Mouse (Mus musculus) layer of hippocampus, adult 8-10 months (tissue): ENCODE results near the gene Ten1. TPM values are rescaled to one million over a fixed set of nuclear protein-coding genes. Genes with fewer than 3 reads are reported as not detected.

ENCODE experiments used
- DNase-seq, 2 experiments: peaks; one replicate each; pipeline ENCODE4 v3.0.0; 2022; ENCODE audit warnings: low spot score in 2 of 2
- total RNA-seq, 4 experiments: library from RNA; stranded (reverse); gene quantifications; 2 replicates each; pipeline ENCODE4 v1.2.4; 2022

Ten1 gene
- total RNA-seq, 4 experiments from 2014 or later = 29.4 to 43.7 (median 38.7) TPM

DNA sequence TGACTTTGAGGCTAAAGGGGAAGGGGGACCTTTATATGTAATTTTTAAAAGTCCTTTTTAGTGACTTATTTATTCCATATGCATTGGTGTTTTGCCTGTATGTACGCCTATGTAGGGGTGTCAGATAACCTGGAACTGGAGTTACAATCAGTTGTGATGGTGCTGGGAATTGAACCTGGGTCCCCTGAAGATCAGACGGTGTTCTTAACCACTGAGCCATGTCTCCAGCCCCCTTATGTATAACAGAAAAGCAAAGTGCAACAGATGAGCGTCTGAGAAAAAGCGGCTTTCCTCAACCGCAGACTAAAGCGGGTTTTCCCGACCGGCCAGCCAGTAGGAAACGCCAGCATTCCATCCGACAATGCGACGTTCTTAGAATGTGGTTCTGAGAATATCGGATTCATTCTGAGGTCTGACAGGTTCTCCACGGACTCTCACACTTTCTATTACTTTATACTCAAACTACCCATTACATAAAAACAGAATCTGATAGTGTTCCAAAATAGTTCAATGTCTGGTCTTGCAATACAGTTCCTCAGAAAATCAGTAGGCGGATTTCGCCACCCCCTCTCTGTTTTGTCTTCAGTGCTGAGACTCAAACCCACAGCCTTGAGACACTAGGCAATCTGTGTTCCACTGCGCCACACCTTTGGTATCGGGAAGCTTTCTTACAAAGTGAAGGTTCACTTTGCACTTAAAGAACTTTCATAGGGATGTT, 1.6 kb upstream of the Ten1 start:
- no peak for DNase-seq

DNA sequence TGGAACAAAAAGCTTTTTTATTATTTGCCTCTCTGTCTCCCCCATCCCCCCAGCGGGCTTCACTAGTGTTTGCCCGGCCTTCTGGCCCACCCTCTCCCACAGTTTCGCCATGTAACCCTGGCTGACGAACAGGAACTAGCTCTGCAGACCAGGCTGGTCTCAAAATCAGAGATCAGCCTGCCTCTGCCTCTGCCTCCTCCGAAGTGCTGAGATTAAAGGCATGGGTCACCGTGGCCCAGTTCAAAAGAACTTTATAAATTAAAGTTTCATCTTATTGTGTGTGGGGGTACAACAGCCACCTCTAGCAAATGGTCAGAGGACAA, 1.1 kb upstream of the Ten1 start:
- no peak for DNase-seq

DNA sequence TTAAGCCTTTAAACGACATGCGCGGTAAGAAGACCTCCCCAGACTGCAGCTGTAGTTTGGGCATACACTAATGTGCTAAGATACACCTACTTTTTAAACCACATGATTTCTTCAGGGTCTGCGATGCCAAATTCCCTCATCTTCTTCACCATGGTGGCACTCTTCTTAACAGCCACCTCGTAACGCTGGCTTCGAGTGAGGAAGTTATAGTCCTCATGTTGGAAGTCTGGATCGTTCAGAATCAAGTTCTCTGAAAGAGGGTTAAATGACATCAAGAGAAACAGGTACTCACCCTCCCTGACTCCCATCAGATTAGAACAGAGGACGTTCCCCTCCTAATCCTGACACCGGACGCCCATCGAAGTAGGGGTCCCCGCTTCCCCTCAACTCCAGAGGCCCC, 523 bp upstream of the Ten1 start:
- DNase-seq = no peak

DNA sequence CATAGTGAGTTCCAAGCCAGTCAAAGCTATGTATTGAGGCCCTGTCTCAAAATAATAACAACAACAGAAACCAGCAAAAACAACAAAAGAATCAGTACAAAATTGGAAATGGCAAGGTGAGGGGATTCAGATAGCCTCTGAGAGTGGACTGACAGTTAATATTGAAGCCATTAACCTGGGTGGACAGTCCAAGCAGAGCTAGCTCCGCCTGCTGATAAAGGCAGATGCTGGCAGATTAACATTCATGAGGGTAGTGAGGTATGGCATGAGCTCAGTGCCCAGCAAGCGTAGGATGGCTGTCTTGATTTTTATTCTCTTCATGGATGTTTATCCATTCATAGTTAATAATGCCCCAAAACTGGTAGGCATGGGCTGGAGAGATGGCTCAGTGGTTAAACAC, 2.5 kb downstream of the Ten1 start:
- no peak for DNase-seq

DNA sequence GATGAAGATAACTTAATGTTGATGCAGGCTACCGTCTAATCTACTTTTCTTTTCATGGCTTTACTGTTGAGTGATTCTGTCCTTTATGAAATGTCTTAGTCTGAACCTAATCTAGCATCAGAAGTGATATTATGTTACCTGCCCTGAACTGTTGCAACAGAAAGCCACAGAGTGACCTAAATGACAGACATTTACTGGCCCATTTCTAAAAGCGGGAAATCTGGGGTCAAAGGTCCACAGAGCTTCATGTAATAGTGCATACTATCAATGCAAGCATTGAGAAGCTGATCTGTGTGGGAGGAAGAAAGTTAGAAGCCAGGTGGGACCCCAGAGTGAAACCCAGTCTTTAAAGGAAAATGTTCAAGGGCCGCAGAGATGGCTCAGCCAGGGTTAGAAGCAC, 4.5 kb downstream of the Ten1 start:
- no peak for DNase-seq

DNA sequence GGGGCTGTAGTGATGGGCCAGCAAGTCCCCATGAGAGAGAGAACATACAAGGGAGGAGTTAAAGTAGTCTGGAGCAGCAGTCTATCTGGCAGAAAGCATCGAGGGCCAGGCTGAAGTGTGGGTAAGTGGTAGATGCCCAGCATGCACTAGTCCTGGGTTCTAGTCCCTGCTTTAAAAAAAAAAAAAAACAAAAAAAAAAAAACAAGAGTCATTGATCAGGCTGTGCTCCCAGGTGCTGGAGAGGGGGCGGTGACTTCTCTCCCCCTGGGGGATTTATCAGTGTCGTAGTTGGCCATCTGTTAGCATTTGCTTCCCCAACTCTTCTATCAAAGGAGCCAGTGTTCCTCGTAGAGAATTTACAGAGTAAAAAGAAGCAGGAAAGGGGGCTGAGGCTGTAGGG, 8.0 kb downstream of the Ten1 start:
- DNase-seq = no peak

DNA sequence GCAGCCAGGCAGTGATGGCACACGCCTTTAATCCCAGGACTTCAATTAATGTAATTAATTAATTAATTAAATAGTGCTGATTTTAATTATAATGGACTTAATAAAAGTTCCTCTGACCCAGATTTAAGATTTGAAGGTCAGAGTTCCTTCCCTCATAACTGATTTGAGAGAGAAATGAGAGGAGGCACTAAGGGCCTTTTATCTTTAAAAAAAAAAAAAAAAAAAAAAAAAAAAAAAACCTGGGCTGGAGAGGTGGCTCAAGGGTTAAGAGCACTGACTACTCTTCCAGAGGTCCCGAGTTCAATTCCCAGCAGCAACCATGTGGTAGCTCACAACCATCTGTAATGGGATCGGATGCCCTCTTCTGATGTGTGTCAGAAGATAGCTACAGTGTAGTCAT, 10.0 kb downstream of the Ten1 start:
- DNase-seq = no peak

DNA sequence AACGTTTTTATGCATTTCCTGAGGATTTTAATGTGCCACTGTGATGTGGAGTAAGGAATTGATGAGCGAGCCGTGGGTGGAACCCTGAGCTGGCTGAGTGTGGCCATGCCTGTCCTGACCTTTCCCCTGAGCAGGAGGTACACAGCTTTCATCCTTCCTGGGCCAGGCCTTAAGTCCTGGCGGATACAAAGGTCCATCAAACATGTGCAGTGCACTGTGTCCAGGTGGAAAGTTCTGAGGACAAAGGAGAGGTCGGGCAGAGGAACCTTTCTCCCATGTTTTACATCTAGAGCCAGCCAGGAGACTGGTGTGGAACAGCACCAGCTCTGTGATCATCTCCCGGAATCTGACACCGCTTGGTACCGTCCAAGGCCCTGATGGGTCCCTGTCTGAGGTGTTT, 10.6 kb downstream of the Ten1 start:
- DNase-seq = no peak

DNA sequence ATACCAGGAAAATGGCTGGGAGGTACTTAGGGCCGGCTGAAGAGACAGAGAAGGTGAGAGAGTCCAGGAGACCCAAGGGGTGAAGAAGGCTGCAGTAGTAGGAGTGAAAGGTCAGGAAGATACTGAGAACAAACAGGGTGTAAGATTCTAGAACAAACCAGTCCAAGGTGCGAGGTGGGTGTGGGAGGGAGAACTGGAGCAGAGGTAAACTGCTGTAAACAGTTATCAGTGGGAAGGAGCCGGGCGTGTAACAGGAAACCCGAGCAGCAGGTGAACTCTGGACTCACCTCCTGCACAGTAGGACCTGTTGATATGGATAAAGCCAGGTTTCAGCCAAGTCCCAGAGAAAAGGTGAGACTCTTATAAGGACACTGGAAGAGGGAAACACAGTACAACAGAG, 12.0 kb downstream of the Ten1 start:
- DNase-seq = no peak

DNA sequence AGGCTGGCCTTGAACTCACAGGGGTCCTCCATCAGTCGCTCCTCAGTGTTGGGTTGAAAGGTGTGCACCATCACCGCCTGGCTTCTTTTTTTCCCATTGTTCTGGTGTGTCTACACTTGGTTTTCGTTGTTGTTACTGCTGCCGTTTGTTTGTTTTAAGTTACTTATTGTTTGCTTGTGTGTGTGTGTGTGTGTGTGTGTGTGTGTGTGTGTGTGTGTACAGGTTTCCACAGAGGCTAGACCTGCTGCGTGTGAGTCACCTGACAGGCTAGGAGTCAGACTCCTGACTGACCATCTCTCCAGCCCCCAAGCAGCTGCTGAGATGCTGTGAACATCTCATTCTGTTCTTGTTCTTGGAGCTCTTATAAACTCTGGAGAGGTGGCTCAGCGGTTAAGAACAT, 14.2 kb downstream of the Ten1 start:
- no peak for DNase-seq

DNA sequence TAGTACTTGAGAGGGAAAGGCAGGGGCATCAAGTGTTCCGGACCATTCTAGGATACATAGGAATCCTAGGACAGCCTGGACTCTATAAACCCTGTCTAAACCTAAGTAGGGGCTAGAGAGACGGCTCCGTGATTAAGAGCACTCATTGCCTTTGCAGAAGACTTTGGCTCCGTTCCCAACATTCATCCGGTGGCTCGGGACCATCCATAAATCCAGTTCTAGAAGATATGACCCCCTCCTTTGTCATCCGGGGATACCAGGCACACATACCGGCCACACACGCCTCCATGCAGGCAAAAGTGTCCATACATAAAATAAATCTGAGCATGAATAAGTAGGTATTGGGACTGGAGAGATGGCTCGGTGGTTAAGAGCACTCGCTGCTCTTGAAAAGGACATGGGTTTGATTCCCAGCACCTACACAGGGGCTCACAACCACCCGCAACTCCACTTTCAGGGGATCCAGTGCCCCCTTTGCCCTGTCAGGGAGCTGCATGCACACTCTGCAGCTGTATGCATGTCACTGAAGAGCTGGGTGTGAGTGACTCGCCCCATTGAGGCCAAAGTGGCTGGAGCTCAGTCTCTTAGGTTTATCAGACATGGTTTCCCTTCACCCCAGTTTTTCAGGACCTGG, 15.3 kb downstream of the Ten1 start:
- no peak for DNase-seq

DNA sequence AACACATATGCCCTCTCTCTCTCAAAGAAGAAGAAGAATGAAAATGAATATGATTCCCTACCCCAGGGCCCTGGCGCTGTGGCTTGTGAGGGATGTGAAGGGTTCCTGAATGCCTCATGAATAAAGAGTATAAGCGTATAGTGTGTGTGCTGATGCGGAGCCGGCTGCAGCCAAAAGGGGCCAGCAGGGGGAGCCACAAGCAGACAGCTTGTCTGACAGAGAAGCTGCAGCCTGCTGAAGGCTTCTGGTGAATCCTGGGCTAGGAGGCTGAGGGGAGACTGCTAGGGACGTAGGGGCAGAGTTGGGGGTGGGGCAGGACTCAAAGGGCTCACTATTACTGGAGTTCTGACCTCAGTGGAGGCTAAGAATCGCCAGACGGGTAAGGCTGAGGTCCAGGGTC, 16.5 kb downstream of the Ten1 start:
- no peak for DNase-seq

DNA sequence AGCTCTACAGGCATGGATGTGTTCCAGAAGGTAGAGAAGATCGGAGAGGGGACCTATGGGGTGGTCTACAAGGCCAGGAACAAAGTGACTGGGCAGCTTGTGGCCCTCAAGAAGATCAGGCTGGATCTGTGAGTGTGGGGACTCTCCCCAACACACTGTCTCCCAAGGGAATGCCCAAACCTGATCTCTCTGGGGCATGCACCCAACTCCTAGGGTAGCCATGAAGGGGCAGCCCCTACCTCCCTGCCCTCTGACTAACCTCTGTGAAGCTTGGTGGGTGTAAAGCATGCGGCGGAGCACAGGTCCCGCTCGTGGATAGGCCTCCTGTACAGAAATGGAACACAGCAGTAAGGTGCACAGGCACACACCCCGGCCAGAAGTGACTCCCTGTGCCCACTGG, 17.3 kb downstream of the Ten1 start:
- no peak for DNase-seq

DNA sequence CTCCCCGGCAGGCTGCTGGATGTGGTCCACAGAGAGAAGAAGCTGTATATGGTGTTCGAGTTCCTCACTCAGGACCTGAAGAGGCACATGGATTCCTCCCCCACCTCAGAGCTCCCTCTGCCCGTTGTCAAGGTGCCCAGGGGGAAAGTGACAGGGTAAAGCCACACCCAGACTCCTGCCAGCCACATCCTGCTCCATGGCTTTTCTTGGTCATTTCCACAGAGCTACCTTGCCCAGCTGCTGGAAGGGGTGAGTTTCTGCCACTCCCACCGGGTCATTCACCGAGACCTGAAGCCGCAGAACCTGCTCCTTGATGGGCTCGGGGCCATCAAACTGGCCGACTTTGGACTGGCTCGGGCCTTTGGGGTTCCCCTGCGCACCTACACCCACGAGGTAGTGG, 17.9 kb downstream of the Ten1 start:
- DNase-seq = no peak

DNA sequence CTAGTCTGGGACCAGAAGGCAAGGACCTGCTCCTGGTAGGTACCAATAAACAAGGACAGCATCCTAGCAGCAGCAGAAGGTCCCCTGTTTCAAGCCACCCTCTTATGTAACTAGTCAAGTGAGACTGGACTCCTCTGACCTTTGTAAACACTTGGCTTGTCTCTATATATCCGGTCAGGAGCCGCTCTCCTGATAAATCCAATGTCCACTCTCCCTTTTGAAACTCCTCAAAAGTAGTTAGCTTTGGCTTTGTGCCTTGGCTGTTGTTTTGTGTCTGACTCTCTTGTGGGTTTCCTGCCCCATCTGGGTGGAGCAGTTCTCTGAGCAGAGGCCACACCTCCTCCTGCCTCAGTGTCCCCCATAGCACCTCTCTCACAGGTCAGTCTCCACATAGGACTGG, 19.6 kb downstream of the Ten1 start:
- no peak for DNase-seq

DNA sequence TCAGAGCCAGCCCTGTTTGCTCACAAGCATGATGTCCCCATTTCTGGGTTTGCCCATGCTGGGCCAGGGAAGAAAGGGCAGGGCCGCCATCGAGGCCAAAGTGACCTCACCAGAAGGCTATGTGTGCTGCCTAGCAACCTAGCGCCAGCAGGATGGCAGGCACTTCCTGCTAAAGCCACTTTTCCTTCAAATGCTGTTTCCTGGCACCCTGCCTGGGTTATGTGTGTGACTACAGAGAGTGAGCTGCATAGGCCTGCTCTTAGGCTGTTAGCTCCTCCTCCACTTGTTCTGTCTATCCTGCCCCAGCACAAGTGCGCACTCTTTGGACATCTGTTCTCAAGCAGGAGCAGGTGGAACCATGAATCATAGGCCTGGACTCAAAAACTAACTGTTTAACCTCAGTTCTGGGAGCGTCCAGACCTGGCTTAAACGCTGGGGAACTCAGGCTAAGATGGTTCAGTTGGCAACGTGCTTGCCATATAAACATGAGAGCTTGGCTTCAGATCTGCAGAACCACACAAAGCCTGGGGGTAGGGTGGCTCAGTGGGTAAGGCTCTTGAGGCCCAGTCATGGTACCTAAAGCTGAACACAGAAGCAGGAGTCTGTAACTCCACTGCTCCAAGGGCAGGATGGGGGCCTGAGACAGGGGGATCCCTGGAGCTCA, 20.2 kb downstream of the Ten1 start:
- DNase-seq = peak; percentile 88 to 89

DNA sequence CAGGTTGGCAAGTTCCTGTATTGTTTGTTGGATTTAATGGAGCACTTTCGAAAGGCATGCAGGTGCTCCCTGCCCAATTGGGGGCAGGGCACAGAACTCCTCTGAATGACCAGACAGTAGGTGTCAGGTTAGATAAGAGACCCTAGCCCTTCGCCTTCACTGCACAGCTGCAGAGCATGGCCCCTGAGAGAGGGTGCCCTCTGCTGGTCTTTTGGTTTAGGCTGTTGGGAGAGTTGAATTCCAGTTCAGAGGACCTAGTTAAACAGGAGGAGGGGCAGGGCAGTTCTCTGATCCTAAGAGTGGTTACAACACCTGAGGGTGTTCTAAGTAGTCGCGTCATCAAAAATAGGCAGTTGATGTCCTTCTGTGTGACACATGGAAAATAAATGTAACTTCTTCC, 21.2 kb downstream of the Ten1 start:
- peak in 1 of 2 experiments; percentile 48 for DNase-seq

DNA sequence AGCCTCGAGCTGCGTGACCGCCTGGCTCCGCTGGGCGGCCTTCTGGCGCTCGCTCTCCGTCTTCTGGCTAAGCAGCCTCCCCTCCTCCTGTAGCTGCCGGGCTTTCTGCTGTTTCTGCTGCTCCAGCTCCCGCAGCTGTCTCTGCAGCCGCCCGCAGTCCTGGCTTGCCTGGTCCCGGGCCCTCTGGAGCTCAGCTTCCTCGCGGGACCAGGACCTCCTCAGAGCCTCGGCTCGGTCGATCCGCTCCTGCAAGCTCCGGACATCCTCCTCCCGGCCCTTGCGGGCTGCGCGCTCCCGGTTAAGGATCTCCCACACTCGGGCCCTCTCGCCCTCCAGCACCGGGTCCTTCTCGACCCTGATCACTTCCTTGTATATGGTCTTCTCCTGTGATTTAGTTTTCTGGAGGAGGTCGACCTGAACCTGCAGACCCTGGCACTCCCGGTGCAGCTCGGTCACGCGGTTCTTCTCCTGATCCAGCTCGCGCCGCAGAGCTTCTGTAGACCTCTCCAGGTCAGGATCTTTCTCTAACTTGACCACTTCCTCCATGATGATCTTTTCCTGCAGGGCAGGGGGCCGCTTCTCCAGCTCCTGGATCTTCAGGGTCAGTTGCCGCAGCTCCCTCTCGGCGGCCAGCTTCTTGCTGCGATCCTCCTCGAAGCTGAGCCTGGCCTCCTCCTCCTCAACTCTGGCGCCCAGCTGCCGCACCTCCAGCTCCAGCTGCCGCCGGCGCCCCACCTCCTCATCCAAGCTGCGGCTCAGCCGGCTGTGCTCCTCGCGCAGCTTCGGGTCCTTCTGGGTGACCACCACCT, 23.5 kb downstream of the Ten1 start:
- no peak for DNase-seq

DNA sequence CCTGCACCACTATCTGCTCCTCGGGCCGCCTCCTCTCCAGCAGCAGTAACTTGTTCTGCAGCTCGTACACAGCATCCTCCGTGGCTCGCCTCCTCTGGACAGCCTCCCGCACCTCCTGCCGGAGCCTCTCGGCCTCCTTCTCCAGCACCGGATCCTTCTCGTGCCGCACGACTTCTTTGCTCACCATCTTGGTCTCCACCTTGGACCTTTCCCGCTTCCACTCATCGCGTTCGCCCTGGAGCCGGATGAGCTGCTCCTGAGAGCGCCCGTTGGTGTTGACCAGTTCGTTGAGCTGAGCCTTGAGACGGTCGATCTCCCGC, 24.0 kb downstream of the Ten1 start:
- no peak for DNase-seq

DNA sequence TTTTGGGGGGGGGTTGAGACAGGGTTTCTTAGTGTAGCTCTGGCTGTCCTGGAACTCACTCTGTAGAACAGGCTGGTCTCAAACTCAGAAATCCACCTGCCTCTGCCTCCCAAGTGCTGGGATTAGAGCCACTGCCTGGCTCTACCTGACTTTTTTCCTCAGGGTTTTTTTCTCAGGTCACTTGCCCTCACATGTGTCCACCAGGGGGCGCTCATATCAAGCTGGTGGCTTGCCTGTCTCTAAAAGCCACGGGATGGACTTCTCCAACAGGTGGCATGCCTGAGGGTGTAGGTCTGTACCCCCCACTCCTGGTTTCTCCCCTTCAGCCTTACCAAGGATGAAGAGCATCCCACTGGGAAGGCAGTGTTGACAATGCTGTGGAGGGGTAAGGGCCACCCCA, 27.8 kb downstream of the Ten1 start:
- DNase-seq = peak in 1 of 2 experiments; percentile 78

DNA sequence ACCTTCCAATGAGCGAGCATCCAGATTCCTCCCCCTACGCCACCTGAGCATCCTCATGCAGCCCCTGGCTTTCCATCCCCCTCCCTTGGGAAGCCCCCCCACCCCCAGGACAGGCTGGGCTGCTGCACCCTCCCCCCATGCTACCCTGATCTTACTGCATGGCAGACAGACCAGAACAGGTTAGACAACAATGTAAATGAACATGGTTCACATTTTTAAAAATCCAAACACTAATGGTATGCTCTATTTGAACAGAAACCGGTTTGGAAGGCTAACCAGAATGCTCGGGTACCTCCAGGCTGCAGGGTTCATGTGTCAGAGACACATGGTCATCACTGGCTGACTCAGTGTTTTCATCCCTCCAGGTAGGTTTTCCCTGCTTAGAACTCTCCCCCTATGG, 30.0 kb downstream of the Ten1 start:
- no peak for DNase-seq

DNA sequence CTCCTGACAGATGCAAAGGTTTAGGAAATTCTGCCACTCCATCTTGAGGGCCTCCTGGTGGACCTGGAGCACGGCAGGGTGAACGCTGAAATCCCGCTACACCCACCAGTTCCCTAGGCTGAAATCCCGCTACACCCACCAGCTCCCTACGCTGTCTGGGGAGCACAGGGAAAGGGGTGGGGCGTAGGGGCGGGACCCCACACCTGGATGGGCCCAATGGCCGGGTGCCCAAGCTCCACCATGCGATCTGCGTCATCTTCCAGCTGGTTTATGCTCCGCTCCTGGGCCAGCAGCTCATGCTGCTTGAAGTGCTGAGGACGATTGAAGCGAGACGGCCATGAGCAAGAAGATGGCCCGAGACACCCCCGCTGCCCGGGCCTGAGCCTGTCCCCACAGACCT, 33.8 kb downstream of the Ten1 start:
- DNase-seq = no peak
